Mouse (Mus musculus) cerebellum, adult (tissue): Measurements from ENCODE around the gene Bves.
A peak's percentile ranks its signal among the peaks of the same experiment; 100 is the strongest.
"Not testable (repeated sequence)": the region's sequence is repeated elsewhere in the genome, so short reads cannot be mapped to it uniquely, and the experiment has no call there.

Source experiments
- ATAC-seq: cut with Nextera tagmentation; 2 replicates; pipeline ENCODE4 v1.9.2; 2017; ENCODE audit warnings: mild to moderate bottlenecking, moderate library complexity, mixed read lengths; ENCODE audit not compliant: insufficient number of reproducible peaks, low FRiP score, low TSS enrichment

Bves gene

DNA sequence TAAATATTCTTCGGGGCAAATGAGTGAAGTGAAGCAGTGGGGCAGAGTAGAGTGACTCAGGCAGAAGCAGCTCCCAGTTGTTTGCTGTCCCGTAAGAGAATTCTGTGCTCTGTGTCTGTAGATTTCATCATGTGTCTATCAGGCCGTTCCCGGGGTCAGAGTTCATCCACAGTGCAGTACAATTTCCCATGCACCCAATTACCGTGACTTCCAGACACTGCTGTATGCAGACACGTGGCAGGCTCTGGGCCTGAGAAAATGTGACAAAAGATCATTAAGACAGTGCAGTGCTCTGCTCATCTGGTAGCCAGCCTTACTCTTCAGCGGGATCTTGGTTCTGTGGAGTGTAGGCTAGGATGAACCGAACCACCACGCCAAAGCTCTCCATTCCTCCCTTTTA lies 9.6 kb downstream of the Bves start:
- ATAC-seq: no peak

DNA sequence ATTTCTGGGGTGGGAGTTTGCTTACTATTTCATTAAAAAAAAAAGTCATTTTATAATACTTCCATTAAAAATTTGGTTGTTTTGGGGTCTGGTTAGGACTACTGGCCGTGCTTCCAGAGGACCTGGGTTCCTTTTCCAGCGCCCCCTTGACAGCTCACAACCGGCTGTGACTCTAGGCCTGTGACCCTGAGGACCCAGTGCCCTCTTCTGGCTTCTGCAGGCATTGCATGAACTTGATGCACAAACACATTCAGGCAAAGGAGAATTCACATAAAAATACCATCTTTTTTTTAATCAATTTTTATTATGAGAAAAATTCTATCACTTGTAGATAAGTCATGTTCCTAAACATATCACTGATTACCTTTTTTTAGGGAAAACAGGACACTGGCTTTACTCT lies 12.6 kb downstream of the Bves start:
- ATAC-seq: not testable (repeated sequence)

DNA sequence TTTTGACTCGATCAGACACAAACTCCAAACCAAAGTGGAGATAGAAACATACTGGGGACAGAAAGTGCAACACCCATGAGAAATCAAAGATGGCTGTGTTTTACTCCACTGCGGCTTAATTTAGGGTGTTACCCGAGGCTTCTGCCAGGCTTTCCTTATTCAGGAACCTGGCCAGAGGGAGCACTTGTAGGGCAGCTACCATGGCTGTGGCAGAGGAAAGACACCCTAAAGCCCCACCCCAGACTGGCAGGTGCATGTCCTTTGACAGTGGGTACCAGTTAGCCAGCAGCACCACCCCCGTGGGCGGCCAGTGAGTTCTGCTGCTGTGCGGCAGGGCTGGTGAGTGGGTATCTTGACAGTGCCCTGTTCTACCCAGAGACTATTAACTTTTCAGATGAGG lies 20.5 kb downstream of the Bves start:
- ATAC-seq: no peak

DNA sequence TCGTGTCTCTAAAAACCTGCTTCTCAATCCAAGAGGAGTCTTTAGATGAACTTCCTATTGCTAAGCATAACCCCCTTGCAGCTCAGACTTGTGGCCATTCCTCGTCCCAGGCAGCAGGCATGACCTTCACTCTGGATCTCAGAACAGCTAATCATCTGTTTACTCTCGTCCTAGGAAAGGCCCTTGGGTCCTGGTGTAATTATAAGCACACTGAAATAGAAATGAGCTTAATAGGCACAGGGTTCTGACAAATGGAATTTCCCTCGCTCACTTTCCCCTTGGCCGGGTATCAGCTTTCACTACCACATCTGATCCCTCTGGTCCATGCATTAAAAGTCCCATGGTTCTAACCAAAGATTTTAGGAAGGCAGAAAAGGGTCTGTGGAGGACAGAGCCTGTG lies 27.8 kb downstream of the Bves start:
- ATAC-seq: no peak

DNA sequence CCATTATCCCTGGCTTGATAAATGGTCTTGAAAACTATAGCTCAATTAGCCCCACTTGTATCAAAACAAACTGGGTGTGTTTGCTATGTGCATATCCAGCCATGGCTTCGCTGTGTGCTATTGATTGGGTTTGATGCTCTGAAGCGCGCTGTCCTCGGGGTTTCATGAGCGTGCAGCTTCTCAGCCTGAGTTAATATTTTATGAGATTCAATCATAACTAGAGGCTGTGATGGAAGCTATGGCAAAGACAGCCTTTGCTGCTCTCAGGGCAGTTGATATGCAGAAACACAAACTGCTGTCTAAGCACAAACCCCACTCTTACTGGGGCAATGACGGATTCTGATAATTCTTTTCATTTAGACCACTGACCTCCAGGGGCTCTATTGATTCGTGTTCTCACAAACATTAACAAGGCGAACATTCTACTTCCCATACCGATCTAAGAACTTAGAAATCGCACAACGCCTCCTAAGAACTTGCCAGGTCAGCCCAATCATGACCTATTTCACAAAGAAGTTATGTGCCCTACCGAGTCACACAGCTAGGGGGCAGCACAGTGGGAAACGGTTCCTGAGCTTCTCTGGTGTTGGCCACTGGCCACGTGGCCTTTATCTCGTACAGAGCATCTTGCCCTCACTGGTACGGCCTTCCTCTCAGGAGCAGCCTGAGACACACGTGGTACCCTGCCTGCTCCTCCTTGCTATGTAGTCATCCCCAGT lies 31.6 kb downstream of the Bves start:
- ATAC-seq: no peak

DNA sequence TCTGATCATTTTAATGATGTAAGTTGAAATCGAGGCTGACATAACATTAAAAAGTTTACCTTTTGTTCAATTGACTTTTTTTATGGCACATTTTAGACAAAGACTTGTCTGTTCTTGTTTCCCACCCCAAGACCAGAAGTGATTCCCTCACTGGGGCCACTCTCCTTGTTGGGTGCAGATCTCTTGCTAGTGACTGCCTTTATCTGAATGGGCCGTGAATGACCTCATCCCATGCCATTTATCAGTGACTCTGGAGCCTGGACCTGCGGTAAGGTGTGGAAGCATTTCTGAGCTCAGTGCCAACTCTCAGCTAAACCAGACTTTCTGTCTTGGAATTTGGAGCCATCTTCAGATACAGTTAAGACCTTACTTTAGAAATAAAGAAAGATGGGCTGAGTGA lies 34.1 kb downstream of the Bves start:
- ATAC-seq: no peak

DNA sequence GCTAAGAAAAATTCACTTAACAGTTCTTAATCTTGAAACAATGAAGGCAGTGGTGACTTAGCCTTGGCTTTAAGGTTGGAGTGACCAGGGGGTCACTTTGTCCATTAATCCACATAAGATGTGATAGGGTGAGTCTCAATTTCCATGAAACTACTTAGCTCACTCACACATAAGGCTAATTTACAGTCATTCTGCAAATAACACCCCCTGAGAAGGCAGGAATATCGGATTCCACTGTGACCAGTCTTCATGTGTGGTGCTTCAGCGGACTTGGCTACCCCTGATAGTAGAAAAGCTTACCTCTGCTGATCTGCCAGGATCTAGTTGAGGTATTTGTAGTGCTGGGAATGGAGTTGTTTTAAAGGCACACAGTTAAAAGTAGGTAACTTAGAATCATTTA lies 35.0 kb downstream of the Bves start:
- ATAC-seq: no peak

DNA sequence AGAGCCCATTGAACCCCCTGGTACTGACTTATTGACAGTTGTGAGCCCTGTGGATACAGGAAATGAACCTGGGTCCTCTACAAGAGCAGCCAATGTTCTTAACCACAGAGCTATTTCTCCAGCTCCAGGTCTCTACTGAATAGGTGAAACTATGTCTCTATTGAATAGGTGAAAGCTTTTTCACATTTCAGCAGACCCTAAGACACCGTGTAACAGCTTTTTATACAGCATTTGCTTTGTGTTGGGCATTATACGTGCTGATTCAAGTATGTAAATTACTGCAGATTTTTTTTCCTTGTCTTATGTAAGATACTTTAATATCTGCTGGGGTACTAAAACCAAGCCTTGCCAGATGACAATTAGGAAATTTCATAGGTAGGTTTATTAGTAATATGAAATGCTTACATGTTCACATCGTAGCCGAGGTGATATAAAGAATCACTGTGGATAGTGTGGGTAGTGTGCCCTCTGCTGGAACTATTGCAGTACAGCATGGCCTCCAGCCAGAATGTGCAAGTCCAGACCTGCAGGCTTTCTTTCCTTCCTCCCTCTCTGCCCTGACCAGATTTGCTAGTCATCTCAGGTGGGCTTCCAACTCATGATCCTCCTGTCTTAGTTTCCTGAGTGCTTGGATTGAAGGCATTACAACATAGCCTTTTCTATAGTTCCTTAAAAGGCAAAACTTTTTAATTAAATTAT lies 37.6 kb downstream of the Bves start:
- ATAC-seq: peak; percentile 70; the same call in 1 of the 2 replicates

DNA sequence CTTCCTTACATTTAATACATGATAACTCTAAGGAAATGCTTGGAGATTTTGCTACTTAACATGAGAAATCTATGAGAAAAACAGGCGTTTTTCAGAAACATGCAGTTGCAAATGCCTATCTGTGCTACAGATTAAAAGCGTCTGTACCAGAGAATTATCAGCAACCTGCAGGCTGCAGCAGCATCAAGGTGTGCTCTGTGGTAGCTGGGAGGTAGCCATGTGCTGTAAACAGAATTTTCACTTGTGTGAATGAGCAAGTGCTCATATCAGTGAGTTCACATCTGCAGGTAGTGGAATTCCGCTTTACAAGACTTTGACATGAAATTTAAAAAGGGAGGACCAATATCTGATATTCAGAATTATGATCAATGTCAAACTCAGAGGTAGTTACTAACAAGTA lies 42.7 kb downstream of the Bves start:
- ATAC-seq: no peak

- no peak for ATAC-seq
Measured at GRCm38 (mm10) chr10:45381937-45382636, 46.5 kb downstream of the Bves start.

DNA sequence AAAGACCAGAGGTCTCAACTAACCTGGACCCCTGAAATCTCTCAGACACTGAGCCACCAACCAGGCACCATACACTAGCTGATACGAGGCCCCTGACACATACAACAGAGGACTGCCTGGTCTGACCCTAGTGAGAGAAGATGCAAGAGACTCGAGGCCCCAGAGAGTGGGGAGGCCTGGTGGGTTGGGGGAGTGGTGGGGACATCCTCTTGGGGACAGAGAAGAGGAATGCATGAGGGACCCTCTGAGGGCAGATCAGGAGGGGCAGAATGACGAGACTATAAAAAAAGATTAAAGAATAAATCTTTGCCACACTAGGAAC lies 47.0 kb downstream of the Bves start:
- ATAC-seq: no peak

DNA sequence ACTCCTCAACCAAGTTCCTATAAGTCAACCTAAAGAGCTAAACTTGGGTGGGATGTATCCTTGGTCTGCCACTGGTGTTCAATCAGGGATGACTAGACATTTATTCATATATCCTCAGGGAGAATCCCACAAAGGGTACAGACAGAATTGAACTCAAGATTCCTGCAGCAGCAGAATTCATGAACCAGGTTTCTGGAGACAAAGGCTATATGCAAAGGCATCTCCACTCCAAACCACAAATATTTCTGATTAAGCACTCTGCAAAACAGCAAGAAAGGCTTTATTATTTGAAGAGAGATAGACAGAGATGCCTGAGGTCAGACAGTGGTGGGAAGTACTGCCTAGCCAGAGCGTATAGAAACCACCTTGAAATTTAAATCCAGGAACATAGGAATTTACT lies 62.6 kb downstream of the Bves start:
- ATAC-seq: no peak

DNA sequence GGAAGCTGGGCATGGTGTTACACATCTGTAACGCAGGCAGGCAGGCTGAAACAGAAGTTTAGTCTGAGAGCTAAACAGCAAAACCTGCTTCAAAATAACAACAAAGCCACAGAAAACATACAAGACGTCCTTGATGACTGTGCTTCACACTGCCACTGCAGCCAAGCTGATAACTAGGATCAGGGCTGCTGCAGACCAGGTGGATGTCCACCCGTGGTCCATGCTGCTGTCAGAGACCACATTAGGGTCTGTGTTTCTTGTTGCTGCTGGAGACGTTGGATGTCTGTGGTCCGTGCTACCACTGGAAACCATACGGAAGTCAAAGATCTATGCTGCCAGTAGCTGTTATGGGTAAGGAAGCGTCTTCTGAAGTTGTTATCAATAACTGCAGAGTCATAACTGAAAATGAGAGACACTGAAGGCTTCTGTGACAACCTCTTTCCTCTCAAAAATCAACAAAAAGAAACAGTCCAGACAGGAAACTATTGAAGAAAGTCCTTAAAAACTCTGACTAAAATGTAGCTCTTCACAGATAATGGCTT lies 64.2 kb downstream of the Bves start:
- ATAC-seq: no peak

DNA sequence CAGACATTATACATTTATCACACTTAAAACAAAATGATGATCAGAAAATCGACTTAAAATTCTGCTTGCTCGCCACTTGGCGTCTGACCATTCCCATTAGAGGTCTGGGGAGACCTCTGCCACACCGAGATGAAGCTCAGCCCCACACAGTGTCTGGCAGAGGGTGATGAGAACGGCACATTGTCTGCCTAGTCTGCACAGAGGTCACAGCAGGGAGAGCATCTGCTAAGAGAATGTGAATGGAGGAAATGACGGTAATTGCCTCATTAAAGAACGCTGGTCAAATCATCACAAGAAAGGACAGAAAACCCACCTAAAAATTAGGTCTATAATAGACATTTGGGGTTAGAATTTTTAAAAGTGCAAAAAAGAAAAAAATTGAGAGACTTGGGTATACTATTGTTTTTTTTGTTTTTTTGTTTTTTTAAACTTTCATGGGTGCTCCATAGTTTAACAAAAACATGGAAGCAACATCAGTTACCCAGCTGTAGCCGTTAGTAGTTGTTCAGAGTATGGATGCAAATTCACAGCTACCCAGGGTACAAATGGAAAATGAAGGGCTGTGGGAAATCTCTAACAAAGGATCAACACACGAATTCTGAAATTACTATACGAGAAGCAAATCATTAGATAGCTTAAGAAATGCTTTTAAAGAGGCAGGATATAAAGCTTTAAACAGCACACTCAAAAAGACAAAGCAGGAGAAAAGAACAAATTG lies 75.2 kb downstream of the Bves start:
- no peak for ATAC-seq

- no peak for ATAC-seq
Measured at GRCm38 (mm10) chr10:45411741-45412140, 76.2 kb downstream of the Bves start.

- no peak for ATAC-seq
Measured at GRCm38 (mm10) chr10:45412144-45412543, 76.6 kb downstream of the Bves start.
